Mouse (Mus musculus) hindlimb bud, embryonic 11.5 days (tissue): Measurements from ENCODE around the gene Dus4l.

Source experiments
- DNase-seq: peaks from one replicate; pipeline ENCODE4 v3.0.0-alpha.2; 2012; ENCODE audit warnings: low read depth, low spot score; ENCODE audit errors: extremely low spot score

Gene Dus4l

DNA sequence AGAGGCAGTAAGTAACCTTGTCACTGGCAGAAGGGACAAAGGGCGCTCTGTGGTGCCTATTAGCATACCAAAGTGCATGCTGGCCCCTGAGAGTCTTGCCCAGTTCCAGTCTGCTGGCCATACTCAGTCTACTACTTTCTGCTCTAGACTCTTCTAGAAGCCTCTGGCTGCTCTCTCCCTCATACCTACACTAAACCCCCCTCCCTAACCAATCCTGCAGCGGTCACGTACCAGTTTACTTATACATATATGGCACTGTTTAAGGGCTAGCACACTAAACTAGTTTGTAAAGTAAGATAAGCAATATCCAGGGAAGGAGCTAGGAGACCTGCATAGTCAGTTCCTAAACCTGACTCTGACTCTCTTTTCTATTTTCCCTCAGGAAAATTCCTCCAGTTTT lies 60.3 kb downstream of the Dus4l start:
- no peak for DNase-seq

DNA sequence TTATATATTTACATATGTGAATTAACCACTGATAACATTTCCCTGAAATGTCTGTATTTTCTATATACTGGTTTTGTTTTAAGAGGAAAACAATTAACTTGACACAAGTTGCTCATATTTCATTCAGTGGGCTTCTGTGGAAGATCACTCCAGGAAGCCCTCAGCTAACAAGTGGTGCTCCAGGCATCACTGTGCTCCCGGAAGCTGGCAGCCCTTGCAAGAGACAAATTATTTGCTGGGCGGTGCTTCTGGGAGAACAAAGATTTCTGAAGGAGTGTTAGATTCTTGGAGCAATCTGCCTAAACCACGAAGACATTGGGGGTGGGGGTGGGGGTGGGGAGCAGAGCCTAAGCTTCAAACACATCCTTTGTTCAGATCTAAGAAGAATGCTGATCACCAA lies 62.6 kb downstream of the Dus4l start:
- DNase-seq: no peak
